Mouse (Mus musculus): Measurements from ENCODE around the gene Pcif1. TPM values are rescaled to one million over a fixed set of nuclear protein-coding genes. Genes with fewer than 3 reads are reported as not detected.
"Not testable (repeated sequence)": the region's sequence is repeated elsewhere in the genome, so short reads cannot be mapped to it uniquely, and the experiment has no call there.

Pcif1 gene
- 24.3 and 28.7 TPM in 2 replicates for polyA plus RNA-seq (2012)

- H3K9me3 ChIP-seq (ENCODE audit: control insufficient read depth, low read length): no peaks in the 10 kb centered on the region
- H3K4me1 ChIP-seq (ENCODE audit: control insufficient read depth): peaks cover 29% of the 10 kb centered on the region
- peak within 1 kb of the TSS; percentile 91 for H3K4me3 ChIP-seq (replicated peaks)
- TF ChIP-seq TAL1 (IDR thresholded peaks at IDR 0.05; ENCODE audit: low read length) (no peak), GATA1 (IDR thresholded peaks at IDR 0.05; ENCODE audit: low read length) (no peak)
- peaks cover 35% of the 10 kb centered on the region for H3K36me3 ChIP-seq (ENCODE audit: control insufficient read depth)
- H3K27me3 ChIP-seq (ENCODE audit: control insufficient read depth): no peaks in the 10 kb centered on the region
Measured at GRCm38 (mm10) chr2:164879228-164879567, at the start of gene Pcif1. Gene Pcif1 (plus strand): TSS chr2:164879304.

- Histone ChIP-seq H3K4me1 (ENCODE audit: control insufficient read depth) (peaks cover 49% of the 10 kb centered on the region), H3K4me3 (replicated peaks) (no peak overlapping the region), H3K9me3 (ENCODE audit: control insufficient read depth, low read length) (no peaks in the 10 kb centered on the region), H3K36me3 (ENCODE audit: control insufficient read depth) (peaks cover 36% of the 10 kb centered on the region), H3K27me3 (ENCODE audit: control insufficient read depth) (no peaks in the 10 kb centered on the region)
- no peak for TF ChIP-seq TAL1 (IDR thresholded peaks at IDR 0.05; ENCODE audit: low read length)
- no peak for TF ChIP-seq GATA1 (IDR thresholded peaks at IDR 0.05; ENCODE audit: low read length)
Measured at GRCm38 (mm10) chr2:164831029-164831428, 48.1 kb upstream of the Pcif1 start.

DNA sequence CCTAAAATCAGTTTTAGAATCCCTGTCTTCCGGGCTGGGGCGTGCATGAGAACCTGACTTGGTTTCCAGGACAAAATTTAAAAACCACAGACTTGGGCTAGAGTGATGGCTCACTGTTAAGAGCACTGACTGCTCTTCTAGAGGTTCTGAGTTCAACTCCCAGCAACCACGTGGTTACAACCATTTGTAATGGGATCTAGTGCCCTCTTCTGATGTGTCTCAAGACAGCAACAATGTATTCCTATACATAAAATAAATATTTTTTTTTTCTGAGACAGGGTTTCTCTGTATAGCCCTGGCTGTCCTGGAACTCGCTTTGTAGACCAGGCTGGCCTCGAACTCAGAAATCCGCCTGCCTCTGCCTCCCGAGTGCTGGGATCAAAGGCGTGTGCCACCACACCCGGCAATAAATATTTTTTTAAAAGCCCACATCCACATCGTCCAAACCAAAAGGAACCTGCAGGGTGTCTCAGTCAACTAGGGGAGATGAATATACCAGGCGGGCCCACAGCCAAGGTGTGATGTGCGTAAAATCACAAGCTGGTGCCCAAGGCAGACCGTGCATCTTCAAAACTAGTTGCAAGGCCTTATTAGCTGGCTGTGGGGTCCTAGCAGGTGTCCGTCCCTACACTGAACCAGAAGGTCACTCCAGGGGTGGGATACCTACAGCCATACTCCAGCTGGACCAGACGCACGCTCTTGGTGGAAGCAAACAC is 46.9 kb upstream of the Pcif1 start:
- no peaks in the 10 kb centered on the region for H3K27me3 ChIP-seq (ENCODE audit: control insufficient read depth)
- peaks cover 36% of the 10 kb centered on the region for H3K36me3 ChIP-seq (ENCODE audit: control insufficient read depth)
- peaks cover 40% of the 10 kb centered on the region for H3K4me1 ChIP-seq (ENCODE audit: control insufficient read depth)
- H3K9me3 ChIP-seq (ENCODE audit: control insufficient read depth, low read length): no peaks in the 10 kb centered on the region
- peak overlapping the region; percentile 67 for H3K4me3 ChIP-seq (replicated peaks)
- TF ChIP-seq TAL1 (IDR thresholded peaks at IDR 0.05; ENCODE audit: low read length) (no peak), GATA1 (IDR thresholded peaks at IDR 0.05; ENCODE audit: low read length) (no peak)

GRCm38 (mm10) chr2:164832748-164833301 is 46.3 kb upstream of the Pcif1 start, which contains the start of gene Ctsa:
Gene Ctsa (plus strand): TSS chr2:164832873.
- H3K9me3 ChIP-seq (ENCODE audit: control insufficient read depth, low read length): no peaks in the 10 kb centered on the region
- peak within 1 kb of the TSS; percentile 67 for H3K4me3 ChIP-seq (replicated peaks)
- peaks cover 34% of the 10 kb centered on the region for H3K4me1 ChIP-seq (ENCODE audit: control insufficient read depth)
- peaks cover 34% of the 10 kb centered on the region for H3K36me3 ChIP-seq (ENCODE audit: control insufficient read depth)
- no peak for TF ChIP-seq TAL1 (IDR thresholded peaks at IDR 0.05; ENCODE audit: low read length)
- TF ChIP-seq GATA1 (IDR thresholded peaks at IDR 0.05; ENCODE audit: low read length): no peak
- no peaks in the 10 kb centered on the region for H3K27me3 ChIP-seq (ENCODE audit: control insufficient read depth)

GRCm38 (mm10) chr2:164833314-164833959 is 45.7 kb upstream of the Pcif1 start, which contains the start of gene Neurl2:
Gene Neurl2 (minus strand): TSS chr2:164833456.
- Histone ChIP-seq H3K36me3 (ENCODE audit: control insufficient read depth) (peaks cover 34% of the 10 kb centered on the region), H3K4me1 (ENCODE audit: control insufficient read depth) (peaks cover 32% of the 10 kb centered on the region), H3K27me3 (ENCODE audit: control insufficient read depth) (no peaks in the 10 kb centered on the region), H3K4me3 (replicated peaks) (peak within 1 kb of the TSS; percentile 67), H3K9me3 (ENCODE audit: control insufficient read depth, low read length) (no peaks in the 10 kb centered on the region)
- TF ChIP-seq TAL1 (IDR thresholded peaks at IDR 0.05; ENCODE audit: low read length) (no peak), GATA1 (IDR thresholded peaks at IDR 0.05; ENCODE audit: low read length) (no peak)

GRCm38 (mm10) chr2:164834531-164834930 is 44.6 kb upstream of the Pcif1 start:
- Histone ChIP-seq H3K9me3 (ENCODE audit: control insufficient read depth, low read length) (no peaks in the 10 kb centered on the region), H3K36me3 (ENCODE audit: control insufficient read depth) (peaks cover 41% of the 10 kb centered on the region), H3K27me3 (ENCODE audit: control insufficient read depth) (no peaks in the 10 kb centered on the region), H3K4me3 (replicated peaks) (peak overlapping the region; percentile 67), H3K4me1 (ENCODE audit: control insufficient read depth) (peaks cover 32% of the 10 kb centered on the region)
- TF ChIP-seq TAL1 (IDR thresholded peaks at IDR 0.05; ENCODE audit: low read length): no peak
- no peak for TF ChIP-seq GATA1 (IDR thresholded peaks at IDR 0.05; ENCODE audit: low read length)

DNA sequence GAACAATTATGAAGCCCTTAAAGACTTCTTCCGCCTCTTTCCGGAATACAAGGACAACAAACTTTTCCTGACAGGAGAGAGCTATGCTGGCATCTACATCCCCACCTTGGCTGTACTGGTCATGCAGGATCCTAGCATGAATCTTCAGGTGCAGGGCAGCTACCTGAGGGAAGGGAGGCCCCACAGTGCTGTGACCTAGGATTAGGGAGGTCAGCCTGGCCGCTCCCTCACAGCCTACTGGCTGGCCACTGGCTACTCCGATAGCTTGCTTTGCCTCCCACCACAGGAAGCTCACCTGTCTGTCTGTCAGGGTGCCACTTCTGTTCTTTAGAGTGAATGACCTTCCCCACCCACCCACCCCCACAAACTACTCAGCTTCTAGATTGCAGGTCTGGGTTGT is 43.9 kb upstream of the Pcif1 start:
- Histone ChIP-seq H3K36me3 (ENCODE audit: control insufficient read depth) (peaks cover 46% of the 10 kb centered on the region), H3K4me1 (ENCODE audit: control insufficient read depth) (peaks cover 32% of the 10 kb centered on the region), H3K27me3 (ENCODE audit: control insufficient read depth) (no peaks in the 10 kb centered on the region), H3K4me3 (replicated peaks) (peak overlapping the region; percentile 19), H3K9me3 (ENCODE audit: control insufficient read depth, low read length) (no peaks in the 10 kb centered on the region)
- TF ChIP-seq GATA1 (IDR thresholded peaks at IDR 0.05; ENCODE audit: low read length): no peak
- TF ChIP-seq TAL1 (IDR thresholded peaks at IDR 0.05; ENCODE audit: low read length): no peak

GRCm38 (mm10) chr2:164845782-164846181 is 33.3 kb upstream of the Pcif1 start:
- Histone ChIP-seq H3K36me3 (ENCODE audit: control insufficient read depth) (no peaks in the 10 kb centered on the region), H3K9me3 (ENCODE audit: control insufficient read depth, low read length) (no peaks in the 10 kb centered on the region; the same call in 1 of the 2 replicates), H3K4me1 (ENCODE audit: control insufficient read depth) (no peaks in the 10 kb centered on the region), H3K27me3 (ENCODE audit: control insufficient read depth) (peaks cover 2% of the 10 kb centered on the region; the same call in 1 of the 2 replicates), H3K4me3 (replicated peaks) (no peak overlapping the region)
- TF ChIP-seq TAL1 (IDR thresholded peaks at IDR 0.05; ENCODE audit: low read length) (no peak), GATA1 (IDR thresholded peaks at IDR 0.05; ENCODE audit: low read length) (no peak)

DNA sequence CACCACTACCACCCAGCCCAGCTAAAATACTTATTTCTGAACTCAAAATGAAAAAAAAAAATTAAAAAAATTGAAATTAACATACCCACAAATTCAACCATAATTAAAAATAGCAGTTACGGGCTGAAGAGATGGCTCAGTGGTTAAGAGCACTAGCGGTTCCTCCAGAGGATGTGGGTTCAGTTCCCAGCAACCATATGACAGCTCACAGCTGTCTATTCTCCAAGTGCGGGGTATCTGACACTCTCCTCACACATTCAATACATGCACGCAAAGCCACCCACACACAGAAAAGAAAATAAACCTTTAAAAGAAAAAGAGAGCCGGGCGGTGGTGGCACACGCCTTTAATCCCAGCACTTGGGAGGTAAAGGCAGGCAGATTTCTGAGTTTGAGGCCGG is 29.0 kb upstream of the Pcif1 start:
- no peak overlapping the region for H3K4me3 ChIP-seq (replicated peaks)
- H3K9me3 ChIP-seq (ENCODE audit: control insufficient read depth, low read length): no peaks in the 10 kb centered on the region; the same call in 1 of the 2 replicates
- no peaks in the 10 kb centered on the region for H3K36me3 ChIP-seq (ENCODE audit: control insufficient read depth)
- peaks cover 14% of the 10 kb centered on the region for H3K27me3 ChIP-seq (ENCODE audit: control insufficient read depth)
- no peaks in the 10 kb centered on the region for H3K4me1 ChIP-seq (ENCODE audit: control insufficient read depth)
- TF ChIP-seq TAL1 (IDR thresholded peaks at IDR 0.05; ENCODE audit: low read length): no peak
- TF ChIP-seq GATA1 (IDR thresholded peaks at IDR 0.05; ENCODE audit: low read length): no peak

GRCm38 (mm10) chr2:164855572-164855971 is 23.5 kb upstream of the Pcif1 start:
- not testable (repeated sequence) for H3K4me3 ChIP-seq (replicated peaks); H3K4me1 ChIP-seq (ENCODE audit: control insufficient read depth); H3K9me3 ChIP-seq (ENCODE audit: control insufficient read depth, low read length); H3K36me3 ChIP-seq (ENCODE audit: control insufficient read depth)
- H3K27me3 ChIP-seq (ENCODE audit: control insufficient read depth): peaks cover 63% of the 10 kb centered on the region

Measured in erythroblast, embryonic 14.5 days (primary cell).